Mouse (Mus musculus) hindbrain, embryonic 11.5 days (tissue): Measurements from ENCODE around the gene Gm45140. TPM values are rescaled to one million over a fixed set of nuclear protein-coding genes. Genes with fewer than 3 reads are reported as not detected.

Source experiments
- ATAC-seq: fragments of 200-750 bp; cut with Nextera tagmentation; 2 replicates; pipeline ENCODE4 v1.8.0; 2017; ENCODE audit warnings: mild to moderate bottlenecking, moderate TSS enrichment, moderate library complexity; ENCODE audit not compliant: low FRiP score
- DNase-seq: peaks from one replicate; pipeline ENCODE4 v3.0.0-alpha.2; 2015; ENCODE audit warnings: low spot score
- H3K27ac ChIP-seq: fragments of 300-500 bp; sonication (generic); 2 replicates; pipeline ENCODE4 v1.5.1; 2014; ENCODE audit warnings: mild to moderate bottlenecking, low read depth, low read length
- H3K27me3 ChIP-seq: fragments of 300-500 bp; sonication (generic); 2 replicates; pipeline ENCODE4 v1.6.1; 2014; ENCODE audit warnings: mild to moderate bottlenecking, low read length, moderate library complexity, mixed read lengths; ENCODE audit not compliant: control insufficient read depth, insufficient read depth
- H3K36me3 ChIP-seq: fragments of 300-500 bp; sonication (generic); 2 replicates; pipeline ENCODE4 v1.6.1; 2014; ENCODE audit warnings: mild to moderate bottlenecking, low read length, moderate library complexity, mixed read lengths; ENCODE audit not compliant: control insufficient read depth, insufficient read depth
- H3K4me1 ChIP-seq: fragments of 300-500 bp; sonication (generic); replicated peaks from 2 replicates; pipeline ENCODE4 v1.6.1; 2014; ENCODE audit warnings: low read length, mixed read lengths; ENCODE audit not compliant: control insufficient read depth, insufficient read depth
- H3K4me2 ChIP-seq: fragments of 300-500 bp; sonication (generic); replicated peaks from 2 replicates; pipeline ENCODE4 v1.6.1; 2014; ENCODE audit warnings: mild to moderate bottlenecking, low read depth, low read length
- H3K4me3 ChIP-seq: fragments of 300-500 bp; sonication (generic); 2 replicates; pipeline ENCODE4 v1.5.1; 2014; ENCODE audit warnings: low read depth, low read length
- H3K9ac ChIP-seq: fragments of 300-500 bp; sonication (generic); 2 replicates; pipeline ENCODE4 v1.6.1; 2014; ENCODE audit warnings: low read depth, low read length
- H3K9me3 ChIP-seq: fragments of 300-500 bp; sonication (generic); 2 replicates; pipeline ENCODE4 v1.6.1; 2016; ENCODE audit warnings: low read length; ENCODE audit not compliant: control insufficient read depth
- WGBS: fragments of 180-500 bp; shearing (Covaris S2); extraction: QIAGEN DNeasy Blood & Tissue Kit; methylation state at CpG from one replicate; pipeline ENCODE4 v1.1.7; 2014; 5-methylcytosine and 5-hydroxymethylcytosine counted together
- polyA plus RNA-seq: library from polyadenylated mRNA; unstranded; fragments of >200 nt; fragmentation: Nextera tagmentation; extraction: Ambion mirVana; gene quantifications from 2 replicates; pipeline ENCODE4 v1.2.1, GENCODE M21; 2014

Gene Gm45140
- polyA plus RNA-seq, 1 experiment from 2014 or later = 3.2 TPM

- ATAC-seq = no peak
- no peak for DNase-seq
- Histone ChIP-seq H3K27ac (no peak overlapping the region), H3K4me3 (no peak overlapping the region), H3K36me3 (no peaks in the 10 kb centered on the region), H3K27me3 (no peaks in the 10 kb centered on the region), H3K4me2 (no peak overlapping the region), H3K9me3 (no peaks in the 10 kb centered on the region), H3K4me1 (no peaks in the 10 kb centered on the region), H3K9ac (no peak overlapping the region)
- WGBS = 87% methylated on average over 6 of the region's 6 CpGs
Observed at GRCm38 (mm10) chr6:87748531-87748930, 87.1 kb downstream of the Gm45140 start.

DNA sequence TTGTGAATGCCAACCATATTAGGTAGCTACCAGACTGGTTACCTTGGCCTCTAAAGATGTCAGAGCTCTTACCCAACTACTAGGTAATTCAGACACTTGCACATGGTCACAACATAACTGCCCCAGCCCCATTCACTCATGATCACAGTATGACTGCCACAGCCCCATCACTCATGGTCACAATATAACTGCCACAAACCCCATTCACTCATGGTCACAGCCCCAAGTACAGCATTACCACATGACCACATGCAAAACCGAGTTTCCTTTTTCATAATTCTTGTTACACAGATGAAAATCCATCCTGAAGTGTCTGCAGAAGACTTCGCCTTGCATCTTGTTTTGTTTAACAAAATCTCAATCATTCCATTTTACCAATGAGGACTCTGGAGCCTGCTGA lies 87.5 kb downstream of the Gm45140 start:
- Histone ChIP-seq H3K4me3 (no peak overlapping the region), H3K9ac (no peak overlapping the region), H3K36me3 (no peaks in the 10 kb centered on the region), H3K9me3 (no peaks in the 10 kb centered on the region), H3K27ac (no peak overlapping the region), H3K4me2 (no peak overlapping the region), H3K27me3 (no peaks in the 10 kb centered on the region), H3K4me1 (no peaks in the 10 kb centered on the region)
- WGBS = 93% methylated on average over 2 of the region's 2 CpGs
- ATAC-seq (no peak), DNase-seq (no peak)

DNA sequence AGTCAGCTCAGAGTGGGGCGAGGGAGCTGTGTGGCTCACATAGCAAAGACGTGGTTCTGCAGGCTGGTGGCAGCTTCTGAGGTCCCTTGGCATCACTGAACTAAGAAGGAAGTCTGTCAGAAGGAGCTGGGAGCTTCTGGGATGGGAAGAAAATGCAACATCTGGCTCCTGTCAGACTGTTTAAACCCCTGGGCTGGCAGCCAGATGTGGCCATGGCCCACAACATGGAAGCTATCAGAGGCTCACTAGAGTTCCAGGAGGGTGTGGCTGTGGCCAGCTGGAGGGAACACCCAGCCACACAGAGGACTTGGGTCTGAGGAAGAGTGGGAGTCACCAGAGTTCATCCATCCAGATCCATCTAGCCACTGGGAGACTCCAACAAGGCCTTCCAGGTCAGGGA lies 88.7 kb downstream of the Gm45140 start:
- Histone ChIP-seq H3K27me3 (no peaks in the 10 kb centered on the region), H3K9ac (no peak overlapping the region), H3K36me3 (no peaks in the 10 kb centered on the region), H3K4me1 (no peaks in the 10 kb centered on the region), H3K4me2 (no peak overlapping the region), H3K27ac (no peak overlapping the region), H3K9me3 (no peaks in the 10 kb centered on the region), H3K4me3 (no peak overlapping the region)
- 75% methylated on average over 2 of the region's 2 CpGs for WGBS
- DNase-seq = no peak
- ATAC-seq = no peak

- H3K27me3 ChIP-seq = no peaks in the 10 kb centered on the region
- H3K27ac ChIP-seq = no peak overlapping the region
- H3K36me3 ChIP-seq = no peaks in the 10 kb centered on the region
- no peak for ATAC-seq
- DNase-seq = no peak
- 71% methylated on average over 3 of the region's 3 CpGs for WGBS
- no peak overlapping the region for H3K4me2 ChIP-seq
- no peaks in the 10 kb centered on the region for H3K9me3 ChIP-seq
- H3K4me1 ChIP-seq = no peaks in the 10 kb centered on the region
- no peak overlapping the region for H3K9ac ChIP-seq
- H3K4me3 ChIP-seq = no peak overlapping the region
Observed at GRCm38 (mm10) chr6:87746059-87746458, 89.5 kb downstream of the Gm45140 start.

- no peak overlapping the region for H3K27ac ChIP-seq
- no peaks in the 10 kb centered on the region for H3K9me3 ChIP-seq
- no peak for ATAC-seq
- no peak overlapping the region for H3K4me2 ChIP-seq
- H3K9ac ChIP-seq = no peak overlapping the region
- H3K4me1 ChIP-seq = no peaks in the 10 kb centered on the region
- DNase-seq = no peak
- H3K36me3 ChIP-seq = no peaks in the 10 kb centered on the region
- H3K4me3 ChIP-seq = no peak overlapping the region
- WGBS = 42% methylated on average over 1 of the region's 1 CpGs
- H3K27me3 ChIP-seq = no peaks in the 10 kb centered on the region
Observed at GRCm38 (mm10) chr6:87745301-87745700, 90.3 kb downstream of the Gm45140 start.

DNA sequence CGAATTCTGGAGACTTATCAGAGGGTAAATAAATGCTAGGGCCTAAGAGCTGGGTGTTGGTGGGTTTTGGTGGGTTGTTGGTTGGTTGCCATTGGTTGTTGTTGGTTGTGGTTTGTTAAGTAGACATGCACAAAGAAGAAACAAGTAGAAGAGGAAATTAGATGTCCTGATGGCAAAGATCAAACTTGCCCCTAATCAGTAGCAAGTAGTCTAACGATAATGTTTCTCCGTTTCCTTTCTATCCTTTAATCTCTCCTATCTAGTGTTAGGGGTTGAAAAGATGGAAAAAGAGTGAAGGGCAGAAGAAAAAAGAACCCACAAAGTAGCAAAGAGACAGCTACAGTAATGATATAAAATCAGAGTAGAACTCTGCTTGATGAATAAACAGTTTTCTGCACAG lies 91.0 kb downstream of the Gm45140 start:
- H3K36me3 ChIP-seq = no peaks in the 10 kb centered on the region
- no peak overlapping the region for H3K9ac ChIP-seq
- H3K4me1 ChIP-seq = no peaks in the 10 kb centered on the region
- no peak for DNase-seq
- 93% methylated on average over 3 of the region's 3 CpGs for WGBS
- no peak for ATAC-seq
- H3K27ac ChIP-seq = no peak overlapping the region
- H3K27me3 ChIP-seq = no peaks in the 10 kb centered on the region
- H3K4me2 ChIP-seq = no peak overlapping the region
- H3K9me3 ChIP-seq = no peaks in the 10 kb centered on the region
- no peak overlapping the region for H3K4me3 ChIP-seq

GRCm38 (mm10) chr6:87743281-87743680 lies 92.3 kb downstream of the Gm45140 start:
- H3K9ac ChIP-seq = no peak overlapping the region
- WGBS = 74% methylated on average over 5 of the region's 5 CpGs
- no peaks in the 10 kb centered on the region for H3K9me3 ChIP-seq
- DNase-seq (no peak), ATAC-seq (no peak)
- no peaks in the 10 kb centered on the region for H3K27me3 ChIP-seq
- no peaks in the 10 kb centered on the region for H3K4me1 ChIP-seq
- H3K36me3 ChIP-seq = no peaks in the 10 kb centered on the region
- no peak overlapping the region for H3K4me3 ChIP-seq
- no peak overlapping the region for H3K27ac ChIP-seq
- no peak overlapping the region for H3K4me2 ChIP-seq

GRCm38 (mm10) chr6:87742804-87743203 lies 92.8 kb downstream of the Gm45140 start:
- ATAC-seq (no peak), DNase-seq (no peak)
- 78% methylated on average over 5 of the region's 5 CpGs for WGBS

DNA sequence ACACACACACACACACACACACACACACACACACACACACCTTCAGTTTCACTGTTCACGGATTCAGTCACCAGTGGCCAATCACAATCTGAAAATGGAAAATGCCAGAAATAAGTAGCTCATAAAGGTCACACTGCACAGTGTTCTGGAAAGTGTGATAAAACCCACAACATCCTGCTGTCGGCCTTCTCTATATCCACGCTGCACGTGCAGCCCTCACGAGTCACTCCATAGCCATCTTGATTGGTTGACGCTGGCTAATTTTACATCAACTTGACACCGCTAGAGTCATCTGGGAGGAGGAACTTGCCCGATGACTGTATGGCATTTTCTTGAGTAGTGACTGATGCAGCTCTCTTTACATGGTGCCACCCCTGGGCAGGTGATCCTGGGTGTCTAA lies 93.6 kb downstream of the Gm45140 start:
- Histone ChIP-seq H3K4me2 (no peak overlapping the region), H3K4me1 (peaks cover 8% of the 10 kb centered on the region; the same call in 1 of the 2 replicates), H3K4me3 (no peak overlapping the region), H3K9ac (no peak overlapping the region), H3K9me3 (no peaks in the 10 kb centered on the region), H3K27me3 (no peaks in the 10 kb centered on the region), H3K36me3 (no peaks in the 10 kb centered on the region), H3K27ac (no peak overlapping the region)
- DNase-seq = no peak
- no peak for ATAC-seq
- WGBS = 92% methylated on average over 8 of the region's 8 CpGs

More at GRCm38 (mm10) chr6:87742804-87743203, 92.8 kb downstream of the Gm45140 start:
- H3K36me3 ChIP-seq = no peaks in the 10 kb centered on the region
- no peak overlapping the region for H3K9ac ChIP-seq
- no peak overlapping the region for H3K4me3 ChIP-seq
- H3K9me3 ChIP-seq = no peaks in the 10 kb centered on the region
- no peak overlapping the region for H3K4me2 ChIP-seq
- H3K27ac ChIP-seq = no peak overlapping the region
- H3K4me1 ChIP-seq = peaks cover 4% of the 10 kb centered on the region; the same call in 1 of the 2 replicates
- H3K27me3 ChIP-seq = no peaks in the 10 kb centered on the region
